Mouse (Mus musculus): ENCODE data around the gene Nme1. TPM values are rescaled to one million over a fixed set of nuclear protein-coding genes. Genes with fewer than 3 reads are reported as not detected.

The Nme1 gene
- 37.8 and 43.2 TPM in 2 replicates for polyA plus RNA-seq (2011; ENCODE audit: insufficient read length, low read depth, missing spikeins)

- TF ChIP-seq POLR2A (IDR thresholded peaks at IDR 0.05; ENCODE audit: low read depth, low read length) (peak; percentile 70; the same call in 1 of the 2 replicates), CTCF (IDR thresholded peaks at IDR 0.05; ENCODE audit: borderline replicate concordance, insufficient read depth, low read length) (peak; percentile 59; the same call in 1 of the 2 replicates)
- H3K27ac ChIP-seq (ENCODE audit: insufficient read depth, low read length) = peak within 1 kb of the TSS; percentile 22
- H3K4me1 ChIP-seq (ENCODE audit: control insufficient read depth, insufficient read depth, low read length) = peaks cover 8% of the 10 kb centered on the region; the same call in 1 of the 2 replicates
- H3K4me3 ChIP-seq (ENCODE audit: insufficient read depth, low read length) = peak within 1 kb of the TSS; percentile 79
These were observed at the start of gene Nme1, which contains the start of gene Gm20390 for GRCm38 (mm10) chr11:93968005-93968847. Nme1 (minus strand) TSS chr11:93968521. Gm20390 (minus strand) TSS chr11:93968293.

GRCm38 (mm10) chr11:94003346-94003745 is 35.0 kb upstream of the Nme1 start:
- peaks cover 2% of the 10 kb centered on the region for H3K4me1 ChIP-seq (ENCODE audit: control insufficient read depth, insufficient read depth, low read length)
- TF ChIP-seq CTCF (IDR thresholded peaks at IDR 0.05; ENCODE audit: borderline replicate concordance, insufficient read depth, low read length) (no peak), POLR2A (IDR thresholded peaks at IDR 0.05; ENCODE audit: low read depth, low read length) (no peak)
- no peak overlapping the region for H3K4me3 ChIP-seq (ENCODE audit: insufficient read depth, low read length)
- no peak overlapping the region for H3K27ac ChIP-seq (ENCODE audit: insufficient read depth, low read length)

- TF ChIP-seq CTCF (IDR thresholded peaks at IDR 0.05; ENCODE audit: borderline replicate concordance, insufficient read depth, low read length) (no peak), POLR2A (IDR thresholded peaks at IDR 0.05; ENCODE audit: low read depth, low read length) (no peak)
- no peak overlapping the region for H3K27ac ChIP-seq (ENCODE audit: insufficient read depth, low read length)
- H3K4me3 ChIP-seq (ENCODE audit: insufficient read depth, low read length) = no peak overlapping the region
- H3K4me1 ChIP-seq (ENCODE audit: control insufficient read depth, insufficient read depth, low read length) = peaks cover 9% of the 10 kb centered on the region
These were observed 31.0 kb upstream of the Nme1 start for GRCm38 (mm10) chr11:93999276-93999675.

GRCm38 (mm10) chr11:93997141-93997775 is 28.9 kb upstream of the Nme1 start:
- H3K4me3 ChIP-seq (ENCODE audit: insufficient read depth, low read length) = peak overlapping the region; percentile 92
- TF ChIP-seq POLR2A (IDR thresholded peaks at IDR 0.05; ENCODE audit: low read depth, low read length) (no peak), CTCF (IDR thresholded peaks at IDR 0.05; ENCODE audit: borderline replicate concordance, insufficient read depth, low read length) (no peak)
- no peak overlapping the region for H3K27ac ChIP-seq (ENCODE audit: insufficient read depth, low read length)
- peaks cover 9% of the 10 kb centered on the region for H3K4me1 ChIP-seq (ENCODE audit: control insufficient read depth, insufficient read depth, low read length)

- peak overlapping the region; percentile 92 for H3K4me3 ChIP-seq (ENCODE audit: insufficient read depth, low read length)
- TF ChIP-seq CTCF (IDR thresholded peaks at IDR 0.05; ENCODE audit: borderline replicate concordance, insufficient read depth, low read length) = no peak
- TF ChIP-seq POLR2A (IDR thresholded peaks at IDR 0.05; ENCODE audit: low read depth, low read length) = no peak
- peaks cover 9% of the 10 kb centered on the region for H3K4me1 ChIP-seq (ENCODE audit: control insufficient read depth, insufficient read depth, low read length)
- H3K27ac ChIP-seq (ENCODE audit: insufficient read depth, low read length) = peak overlapping the region; percentile 73
These were observed 28.2 kb upstream of the Nme1 start for GRCm38 (mm10) chr11:93996306-93997140.

GRCm38 (mm10) chr11:93995720-93996305 is 27.5 kb upstream of the Nme1 start, which contains the start of gene Spag9:
Spag9 (plus strand) TSS chr11:93996091.
- Histone ChIP-seq H3K4me3 (ENCODE audit: insufficient read depth, low read length) (peak within 1 kb of the TSS; percentile 92), H3K27ac (ENCODE audit: insufficient read depth, low read length) (peak within 1 kb of the TSS; percentile 99), H3K4me1 (ENCODE audit: control insufficient read depth, insufficient read depth, low read length) (peaks cover 9% of the 10 kb centered on the region)
- TF ChIP-seq POLR2A (IDR thresholded peaks at IDR 0.05; ENCODE audit: low read depth, low read length) = peak; percentile 89
- no peak for TF ChIP-seq CTCF (IDR thresholded peaks at IDR 0.05; ENCODE audit: borderline replicate concordance, insufficient read depth, low read length)

GRCm38 (mm10) chr11:93995111-93995719 is 26.9 kb upstream of the Nme1 start:
- TF ChIP-seq CTCF (IDR thresholded peaks at IDR 0.05; ENCODE audit: borderline replicate concordance, insufficient read depth, low read length) (no peak), POLR2A (IDR thresholded peaks at IDR 0.05; ENCODE audit: low read depth, low read length) (peak; percentile 84)
- H3K4me1 ChIP-seq (ENCODE audit: control insufficient read depth, insufficient read depth, low read length) = peaks cover 9% of the 10 kb centered on the region
- peak overlapping the region; percentile 99 for H3K27ac ChIP-seq (ENCODE audit: insufficient read depth, low read length)
- H3K4me3 ChIP-seq (ENCODE audit: insufficient read depth, low read length) = peak overlapping the region; percentile 70

- H3K27ac ChIP-seq (ENCODE audit: insufficient read depth, low read length) = peak overlapping the region; percentile 92
- no peak for TF ChIP-seq CTCF (IDR thresholded peaks at IDR 0.05; ENCODE audit: borderline replicate concordance, insufficient read depth, low read length)
- no peak for TF ChIP-seq POLR2A (IDR thresholded peaks at IDR 0.05; ENCODE audit: low read depth, low read length)
- peaks cover 9% of the 10 kb centered on the region for H3K4me1 ChIP-seq (ENCODE audit: control insufficient read depth, insufficient read depth, low read length)
- 0 out of 2 replicates have a peak overlapping the region, but pooled peaks have one; percentile 1 for H3K4me3 ChIP-seq (ENCODE audit: insufficient read depth, low read length)
These were observed 26.2 kb upstream of the Nme1 start for GRCm38 (mm10) chr11:93994531-93994930.
